Mouse (Mus musculus) lung, adult 2 months (tissue): ENCODE data around the gene Scyl1. TPM values are rescaled to one million over a fixed set of nuclear protein-coding genes. Genes with fewer than 3 reads are reported as not detected.

Experiments
- DNase-seq: peaks from one replicate; pipeline ENCODE4 v3.0.0; 2022
- H3K4me1 ChIP-seq: fragments of 200-500 bp; 2 replicates; pipeline ENCODE4 v1.6.1; 2011; ENCODE audit warnings: low read length; ENCODE audit not compliant: control insufficient read depth, insufficient read depth
- H3K4me3 ChIP-seq: fragments of 200-500 bp; replicated peaks from 2 replicates; pipeline ENCODE3; 2011; ENCODE audit warnings: low read depth, mild to moderate bottlenecking, control low read depth, low read length; ENCODE audit errors: extremely low read depth
- CTCF ChIP-seq: fragments of 200-500 bp; IDR thresholded peaks from 2 replicates; pipeline ENCODE4 v1.5.1; 2011; ENCODE audit warnings: mild to moderate bottlenecking, low read length, control low read depth; ENCODE audit not compliant: insufficient read depth
- POLR2A ChIP-seq: fragments of 200-500 bp; IDR thresholded peaks from 2 replicates; pipeline ENCODE4 v1.6.1; 2011; ENCODE audit warnings: low read depth, mild to moderate bottlenecking, control low read depth, low read length, borderline replicate concordance; ENCODE audit errors: extremely low read depth
- WGBS: fragments of 180-500 bp; shearing (Covaris S2); methylation state at CpG from one replicate; pipeline ENCODE4 v1.1.7; 2018; 5-methylcytosine and 5-hydroxymethylcytosine counted together
- polyA plus RNA-seq: library from polyadenylated mRNA; depleted of rRNA; stranded (reverse); fragments of >200 nt; gene quantifications from 2 replicates; pipeline ENCODE4 v1.2.3, GENCODE M21; 2012; rRNA removed

The Scyl1 gene
- polyA plus RNA-seq, 1 experiment, result 116 TPM

GRCm38 (mm10) chr19:5711907-5712460 is 59.2 kb downstream of the Scyl1 start:
- DNase-seq, result no peak
- peaks cover 10% of the 10 kb centered on the region for H3K4me1 ChIP-seq
- TF ChIP-seq POLR2A (no peak), CTCF (no peak)
- 76% methylated on average over 14 of the region's 14 CpGs for WGBS
- no peak overlapping the region for H3K4me3 ChIP-seq

- Histone ChIP-seq H3K4me1 (peaks cover 10% of the 10 kb centered on the region), H3K4me3 (no peak overlapping the region)
- TF ChIP-seq POLR2A (no peak), CTCF (peak; percentile 80)
- peak; percentile 68 for DNase-seq
- 26% methylated on average over 3 of the region's 3 CpGs for WGBS
These were observed 60.0 kb downstream of the Scyl1 start for GRCm38 (mm10) chr19:5711218-5711617.

- TF ChIP-seq CTCF (no peak), POLR2A (no peak)
- Histone ChIP-seq H3K4me1 (peaks cover 10% of the 10 kb centered on the region), H3K4me3 (no peak overlapping the region)
- 85% methylated on average over 8 of the region's 8 CpGs for whole genome bisulfite sequencing
- DNase-seq, result no peak
These were observed 60.6 kb downstream of the Scyl1 start for GRCm38 (mm10) chr19:5710581-5710980.

DNA sequence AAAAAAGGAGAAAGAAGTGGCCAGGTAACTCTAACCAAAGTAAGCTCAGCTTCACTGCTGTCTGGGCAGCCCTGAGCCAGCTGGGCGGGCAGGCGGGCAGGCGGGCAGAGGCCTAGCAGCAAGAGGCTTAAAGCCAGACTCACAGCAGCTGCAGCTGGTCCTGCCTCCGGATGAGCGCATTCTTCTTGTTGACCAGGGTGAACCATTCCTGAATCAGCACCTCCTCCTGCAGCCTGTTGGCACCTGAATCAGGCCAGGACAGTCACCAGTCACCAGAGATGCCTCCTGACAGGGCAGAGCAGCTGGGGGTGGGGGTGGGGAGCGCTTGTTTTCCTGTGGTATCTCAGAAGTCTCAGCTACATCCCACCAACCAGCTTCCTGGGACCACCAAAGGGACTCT is 61.2 kb downstream of the Scyl1 start:
- no peak overlapping the region for H3K4me3 ChIP-seq
- no peak for DNase-seq
- WGBS, result 94% methylated on average over 6 of the region's 6 CpGs
- no peak for TF ChIP-seq CTCF
- TF ChIP-seq POLR2A, result no peak
- peaks cover 10% of the 10 kb centered on the region for H3K4me1 ChIP-seq

Other genes with a start within 250 kb of the Scyl1 start
- gene Ovol1, start 210.8 kb downstream of the Scyl1 start, polyA plus RNA-seq, result 2.3 and 11.2 TPM in 2 replicates
- 14.5 and 15.3 TPM in 2 replicates for gene Ap5b1, start 203.4 kb downstream of the Scyl1 start, polyA plus RNA-seq
- gene Rnaseh2c, start 169.5 kb downstream of the Scyl1 start, polyA plus RNA-seq, result 38.6 and 47.6 TPM in 2 replicates
- gene Kat5, start 161.2 kb downstream of the Scyl1 start, polyA plus RNA-seq, result 72.5 and 75.7 TPM in 2 replicates
- gene Rela, start 133.9 kb downstream of the Scyl1 start, polyA plus RNA-seq, result 118 and 120 TPM in 2 replicates
- 163 and 214 TPM in 2 replicates for gene Sipa1, start 107.7 kb downstream of the Scyl1 start, polyA plus RNA-seq
- gene Map3k11, start 82.7 kb downstream of the Scyl1 start, polyA plus RNA-seq, result 141 and 162 TPM in 2 replicates
- 156 and 166 TPM in 2 replicates for gene Pcnx3, start 82.5 kb downstream of the Scyl1 start, polyA plus RNA-seq
- 2.0 and 4.6 TPM in 2 replicates for gene Kcnk7, start 67.1 kb downstream of the Scyl1 start, polyA plus RNA-seq
- gene Ehbp1l1, start 45.1 kb downstream of the Scyl1 start, polyA plus RNA-seq, result 64.4 and 73.8 TPM in 2 replicates
- gene Fam89b, start 41.8 kb downstream of the Scyl1 start, polyA plus RNA-seq, result 231 and 234 TPM in 2 replicates
- gene Ltbp3, start 30.5 kb downstream of the Scyl1 start, polyA plus RNA-seq, result 236 and 238 TPM in 2 replicates
- gene Frmd8, start 103.9 kb upstream of the Scyl1 start, polyA plus RNA-seq, result 32.1 and 37.8 TPM in 2 replicates
- 24.5 and 26.0 TPM in 2 replicates for gene Slc25a45, start 106.4 kb upstream of the Scyl1 start, polyA plus RNA-seq
- gene Tigd3, start 122.7 kb upstream of the Scyl1 start, polyA plus RNA-seq, result 1.1 and 1.2 TPM in 2 replicates
- gene Dpf2, start 141.6 kb upstream of the Scyl1 start, polyA plus RNA-seq, result 87.1 and 103 TPM in 2 replicates
- 22.2 and 24.1 TPM in 2 replicates for gene Cdc42ep2, start 153.4 kb upstream of the Scyl1 start, polyA plus RNA-seq
- 30.5 and 32.7 TPM in 2 replicates for gene Pola2, start 192.8 kb upstream of the Scyl1 start, polyA plus RNA-seq
- gene Slc22a20, start 214.7 kb upstream of the Scyl1 start, polyA plus RNA-seq, result not detected in 2 replicates
- 55.6 and 68.9 TPM in 2 replicates for gene Capn1, start 244.5 kb upstream of the Scyl1 start, polyA plus RNA-seq